Mouse (Mus musculus): ENCODE data around the gene Crispld2.

Gene Crispld2

DNA sequence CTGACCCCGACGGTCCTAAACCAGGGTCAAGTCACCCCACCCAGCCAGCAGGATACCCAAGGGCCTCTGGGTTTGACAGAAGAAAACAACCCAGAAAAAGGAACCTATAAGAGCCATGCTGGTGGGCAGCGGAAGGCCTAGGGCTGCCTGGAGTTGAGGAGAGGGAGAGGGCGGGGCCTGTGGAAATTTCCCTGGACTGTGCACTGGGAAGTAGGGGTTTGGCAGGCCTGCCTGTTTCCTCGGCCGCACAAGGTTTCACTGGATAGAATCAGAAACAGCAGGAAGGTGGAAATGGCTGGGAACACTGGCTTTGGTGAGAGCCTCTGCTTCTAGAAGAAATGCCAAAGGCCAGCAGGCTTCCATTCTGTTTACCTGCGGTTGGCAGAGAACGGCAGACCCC is 80.6 kb downstream of the Crispld2 start:
- DNase-seq, result no peak

- DNase-seq, result no peak
Measured at GRCm38 (mm10) chr8:120074516-120074915, 82.3 kb downstream of the Crispld2 start.

GRCm38 (mm10) chr8:120075347-120075746 is 83.1 kb downstream of the Crispld2 start:
- no peak for DNase-seq

DNA sequence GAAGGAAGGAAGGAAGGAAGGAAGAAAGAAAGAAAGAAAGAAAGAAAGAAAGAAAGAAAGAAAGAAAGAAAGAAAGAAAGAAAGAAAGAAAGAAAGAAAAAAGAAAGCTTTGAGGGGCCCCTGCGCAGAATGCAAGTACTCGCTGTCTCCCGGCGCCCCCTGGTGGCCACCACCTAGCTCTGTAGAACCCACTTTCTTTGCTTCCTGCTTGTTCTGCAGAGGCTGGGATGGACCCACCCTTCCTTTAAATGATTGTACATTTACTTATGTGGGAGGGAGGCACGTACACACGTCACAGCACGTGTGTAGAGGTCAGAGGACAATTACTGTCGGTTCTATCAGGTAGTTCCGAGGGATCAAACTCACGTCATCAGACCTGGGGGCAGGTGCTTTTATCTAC is 85.8 kb downstream of the Crispld2 start:
- DNase-seq, result peak; percentile 77

GRCm38 (mm10) chr8:120079361-120079760 is 87.1 kb downstream of the Crispld2 start:
- DNase-seq, result no peak

- DNase-seq, result no peak
Measured at GRCm38 (mm10) chr8:120083261-120083660, 91.0 kb downstream of the Crispld2 start.

DNA sequence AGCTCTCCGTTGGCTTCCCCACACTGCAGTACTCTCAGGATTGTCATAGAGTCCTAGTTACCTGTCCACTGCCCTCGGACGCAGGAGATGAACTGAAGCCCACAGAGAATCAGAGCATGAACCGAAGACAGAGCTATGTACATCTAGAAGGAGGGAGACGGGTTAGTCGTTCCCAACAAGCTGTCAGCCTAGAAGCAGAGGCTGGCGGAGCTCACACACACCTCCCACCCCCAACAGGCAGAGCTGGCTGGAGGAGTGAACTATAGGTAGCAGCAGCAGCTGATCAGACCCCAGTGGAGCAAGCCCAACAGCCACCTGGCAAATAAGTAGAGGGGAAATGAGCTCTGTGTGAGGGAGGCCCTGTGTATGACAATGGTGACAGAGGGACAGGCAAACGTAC is 92.5 kb downstream of the Crispld2 start:
- no peak for DNase-seq

GRCm38 (mm10) chr8:120089511-120089910 is 97.3 kb downstream of the Crispld2 start:
- no peak for DNase-seq

DNA sequence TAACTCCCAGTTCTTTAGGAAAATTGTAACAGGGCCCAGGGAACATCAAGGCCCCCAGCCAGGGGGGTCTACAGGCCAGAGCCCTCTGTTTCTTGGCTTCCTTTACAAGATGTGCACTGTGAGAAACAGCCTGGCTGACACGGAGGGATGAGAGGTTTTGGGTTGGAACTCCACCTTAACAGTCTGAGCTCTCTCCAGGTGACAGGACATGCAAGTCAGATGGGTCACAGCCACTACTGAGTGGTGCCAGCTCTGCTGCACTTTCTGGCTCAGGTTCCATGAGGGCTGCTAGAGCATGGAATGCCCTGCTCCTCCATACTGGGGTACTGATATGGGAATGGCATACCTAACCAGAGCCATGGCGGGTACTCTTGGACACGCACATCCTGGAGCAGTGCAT is 98.8 kb downstream of the Crispld2 start:
- peak; percentile 48 for DNase-seq

GRCm38 (mm10) chr8:120093103-120093502 is 100.9 kb downstream of the Crispld2 start:
- no peak for DNase-seq

- DNase-seq, result no peak
Measured at GRCm38 (mm10) chr8:120094801-120095200, 102.6 kb downstream of the Crispld2 start.

DNA sequence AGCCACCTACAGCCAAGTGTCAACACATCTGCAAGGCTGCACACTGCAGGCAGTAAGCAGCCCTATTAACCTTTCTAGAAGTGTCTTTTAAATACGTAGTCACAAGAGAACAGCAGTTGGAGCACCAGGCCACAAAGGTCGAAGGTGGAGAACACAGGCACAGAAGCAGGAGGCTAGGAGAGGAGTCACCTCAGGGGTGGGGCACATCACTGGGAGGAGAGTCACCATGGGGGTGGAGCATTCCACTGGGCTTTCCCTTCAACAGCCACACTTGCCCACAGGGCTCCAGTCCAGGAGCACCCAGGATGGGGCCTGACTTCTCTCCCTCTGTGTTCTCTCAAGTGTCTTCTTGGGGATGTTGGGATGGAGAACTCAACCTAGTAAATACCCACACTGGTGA is 104.2 kb downstream of the Crispld2 start:
- no peak for DNase-seq

DNA sequence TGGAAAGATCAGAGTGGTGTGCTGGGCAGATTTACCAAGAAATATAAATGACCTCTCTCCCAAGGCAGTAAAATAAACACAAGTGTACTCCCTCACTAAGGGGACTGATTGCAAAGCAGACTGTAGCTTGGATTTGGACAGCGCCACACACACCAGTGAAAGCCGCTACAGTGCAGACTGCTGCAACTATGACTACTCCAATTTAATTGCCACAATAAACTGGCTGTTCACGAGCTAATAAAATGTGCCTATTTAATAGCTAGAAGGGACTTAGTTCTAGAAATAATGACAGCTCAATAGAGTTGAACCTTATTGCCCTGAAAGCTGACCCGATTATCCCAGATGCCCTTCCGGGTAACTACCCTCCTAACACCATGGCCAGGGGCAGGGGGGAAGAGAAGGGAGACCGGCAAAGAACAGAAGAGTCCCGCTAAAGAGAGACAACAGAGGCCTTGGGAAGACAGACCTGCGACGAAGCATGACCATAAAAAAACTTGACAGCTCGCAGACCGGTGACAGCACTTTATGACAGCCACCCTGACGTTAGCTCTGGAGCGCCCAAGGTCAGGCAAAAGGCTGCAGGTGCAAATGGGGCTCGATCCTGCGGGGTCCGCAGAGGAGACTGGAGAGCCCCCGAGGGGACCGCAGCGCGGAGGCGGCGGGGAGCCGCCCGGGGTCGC is 108.3 kb downstream of the Crispld2 start:
- DNase-seq, result no peak

GRCm38 (mm10) chr8:120101068-120101972 is 109.1 kb downstream of the Crispld2 start, which contains the start of gene Zdhhc7:
Zdhhc7 (minus strand) TSS chr8:120101482.
- peak; percentile 76 for DNase-seq

All from cerebellum, adult 8-10 months (tissue).